Mouse (Mus musculus) megakaryocyte, embryonic 14.5 days (primary cell): ENCODE results near the gene Sdk2. TPM values are rescaled to one million over a fixed set of nuclear protein-coding genes. Genes with fewer than 3 reads are reported as not detected.

Experiments
- H3K27me3 ChIP-seq: replicated peaks from 2 replicates; pipeline ENCODE3; 2012; ENCODE audit warnings: inconsistent platforms
- H3K36me3 ChIP-seq: replicated peaks from 2 replicates; pipeline ENCODE3; 2012; ENCODE audit warnings: low read length, inconsistent platforms, mixed read lengths
- H3K4me1 ChIP-seq: 2 replicates; pipeline ENCODE4 v1.6.1; 2012; ENCODE audit warnings: inconsistent platforms
- H3K4me3 ChIP-seq: replicated peaks from 2 replicates; pipeline ENCODE3; 2012; ENCODE audit warnings: moderate library complexity, mild to moderate bottlenecking, inconsistent platforms
- H3K9me3 ChIP-seq: 2 replicates; pipeline ENCODE4 v1.6.1; 2012; ENCODE audit warnings: inconsistent platforms
- FLI1 ChIP-seq: IDR thresholded peaks from 2 replicates; pipeline ENCODE4 v1.6.1; 2012; ENCODE audit warnings: low read length, inconsistent platforms, mixed read lengths
- GATA1 ChIP-seq: IDR thresholded peaks from 3 replicates; pipeline ENCODE4 v1.6.1; 2012; ENCODE audit warnings: mixed read lengths, low read length, inconsistent platforms, borderline replicate concordance
- polyA plus RNA-seq: library from polyadenylated mRNA; stranded (reverse); fragments of >175 nt; gene quantifications from 2 replicates; pipeline ENCODE4 v1.2.3, GENCODE M21; 2012; ENCODE audit warnings: low replicate concordance; ENCODE audit not compliant: insufficient read depth

Sdk2 gene
- polyA plus RNA-seq, 1 experiment: 0.04 TPM

DNA sequence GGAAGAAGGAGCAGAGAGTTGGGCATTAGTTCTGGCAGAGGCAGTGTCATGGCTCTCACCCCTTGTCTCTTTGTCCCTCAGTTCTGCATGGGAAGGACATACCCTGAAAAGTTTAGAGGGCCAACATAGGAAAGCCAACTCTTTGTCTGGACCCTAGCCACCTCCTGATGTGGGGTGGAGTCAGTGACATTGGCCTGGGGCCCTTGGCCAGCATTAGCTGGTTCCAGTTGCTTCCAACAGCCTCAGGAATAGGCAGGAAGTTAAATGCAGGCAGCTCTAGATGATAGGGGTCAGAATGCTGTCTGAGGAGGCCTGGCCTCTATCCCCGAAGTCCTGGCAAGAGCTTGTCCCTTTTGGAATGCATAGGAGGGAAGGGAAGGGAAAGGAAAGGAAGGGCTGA is 42.9 kb downstream of the Sdk2 start:
- TF ChIP-seq GATA1 (no peak), FLI1 (no peak)
- Histone ChIP-seq H3K4me3 (no peak overlapping the region), H3K4me1 (no peaks in the 10 kb centered on the region), H3K27me3 (peaks cover 15% of the 10 kb centered on the region), H3K9me3 (no peaks in the 10 kb centered on the region), H3K36me3 (no peaks in the 10 kb centered on the region)

DNA sequence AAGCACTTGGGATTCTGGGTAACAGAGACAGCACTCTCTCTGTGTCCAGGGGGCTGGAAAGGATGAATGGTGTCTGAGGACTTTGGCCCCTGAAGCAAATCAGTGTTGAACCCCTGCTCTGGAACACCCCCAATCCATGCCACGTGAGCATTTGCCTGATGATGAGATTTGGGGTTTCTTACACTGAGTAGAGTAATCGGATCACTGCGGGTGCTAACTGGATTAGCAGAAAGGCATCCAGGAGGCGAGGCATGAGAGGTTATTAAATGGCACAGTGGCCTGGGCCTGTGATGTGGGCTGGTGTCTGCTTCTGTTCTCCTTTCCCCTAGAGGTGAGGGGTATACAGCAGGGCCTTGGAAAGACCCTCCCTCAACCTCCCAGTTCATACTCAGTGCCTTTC is 44.7 kb downstream of the Sdk2 start:
- H3K4me1 ChIP-seq: no peaks in the 10 kb centered on the region
- no peak overlapping the region for H3K4me3 ChIP-seq
- no peak for TF ChIP-seq GATA1
- no peak for TF ChIP-seq FLI1
- peaks cover 15% of the 10 kb centered on the region for H3K27me3 ChIP-seq
- no peaks in the 10 kb centered on the region for H3K9me3 ChIP-seq
- H3K36me3 ChIP-seq: no peaks in the 10 kb centered on the region

- no peak overlapping the region for H3K4me3 ChIP-seq
- TF ChIP-seq GATA1 (no peak), FLI1 (no peak)
- no peaks in the 10 kb centered on the region for H3K4me1 ChIP-seq
- no peaks in the 10 kb centered on the region for H3K9me3 ChIP-seq
- no peaks in the 10 kb centered on the region for H3K36me3 ChIP-seq
- peaks cover 22% of the 10 kb centered on the region for H3K27me3 ChIP-seq
Measured at GRCm38 (mm10) chr11:114019087-114019486, 47.8 kb downstream of the Sdk2 start.

GRCm38 (mm10) chr11:114016889-114017392 is 49.9 kb downstream of the Sdk2 start:
- no peak overlapping the region for H3K4me3 ChIP-seq
- no peak for TF ChIP-seq GATA1
- TF ChIP-seq FLI1: no peak
- peaks cover 22% of the 10 kb centered on the region for H3K27me3 ChIP-seq
- no peaks in the 10 kb centered on the region for H3K4me1 ChIP-seq
- H3K36me3 ChIP-seq: no peaks in the 10 kb centered on the region
- H3K9me3 ChIP-seq: no peaks in the 10 kb centered on the region

- Histone ChIP-seq H3K27me3 (peaks cover 22% of the 10 kb centered on the region), H3K4me3 (no peak overlapping the region), H3K9me3 (no peaks in the 10 kb centered on the region), H3K36me3 (no peaks in the 10 kb centered on the region), H3K4me1 (no peaks in the 10 kb centered on the region)
- TF ChIP-seq GATA1: no peak
- TF ChIP-seq FLI1: no peak
Measured at GRCm38 (mm10) chr11:114016108-114016888, 50.5 kb downstream of the Sdk2 start.

- peaks cover 4% of the 10 kb centered on the region for H3K27me3 ChIP-seq
- H3K4me3 ChIP-seq: no peak overlapping the region
- TF ChIP-seq GATA1 (no peak), FLI1 (no peak)
- no peaks in the 10 kb centered on the region for H3K36me3 ChIP-seq
- H3K4me1 ChIP-seq: no peaks in the 10 kb centered on the region
- no peaks in the 10 kb centered on the region for H3K9me3 ChIP-seq
Measured at GRCm38 (mm10) chr11:114011523-114011922, 55.3 kb downstream of the Sdk2 start.

DNA sequence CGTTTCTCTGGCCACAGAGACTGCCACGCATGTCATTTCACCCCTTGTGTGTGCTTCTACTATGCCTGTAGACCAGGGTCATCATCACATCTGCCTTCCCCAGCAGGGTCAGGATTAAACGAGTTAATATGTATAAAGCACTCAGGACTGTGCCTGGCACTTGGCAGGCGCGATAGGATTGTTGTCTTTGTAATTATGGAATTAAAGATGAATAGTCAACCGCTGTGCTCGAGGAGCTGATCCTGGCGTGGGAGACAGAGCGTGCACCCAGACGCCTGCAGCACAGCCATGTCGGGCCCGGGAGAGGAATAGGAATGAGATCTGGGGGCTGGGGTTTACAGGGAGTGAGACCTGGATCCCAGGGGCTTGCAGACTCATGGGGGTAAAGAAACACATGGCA is 61.0 kb downstream of the Sdk2 start:
- H3K9me3 ChIP-seq: no peaks in the 10 kb centered on the region
- no peak overlapping the region for H3K4me3 ChIP-seq
- H3K4me1 ChIP-seq: no peaks in the 10 kb centered on the region
- no peaks in the 10 kb centered on the region for H3K36me3 ChIP-seq
- TF ChIP-seq GATA1: no peak
- TF ChIP-seq FLI1: no peak
- no peaks in the 10 kb centered on the region for H3K27me3 ChIP-seq

DNA sequence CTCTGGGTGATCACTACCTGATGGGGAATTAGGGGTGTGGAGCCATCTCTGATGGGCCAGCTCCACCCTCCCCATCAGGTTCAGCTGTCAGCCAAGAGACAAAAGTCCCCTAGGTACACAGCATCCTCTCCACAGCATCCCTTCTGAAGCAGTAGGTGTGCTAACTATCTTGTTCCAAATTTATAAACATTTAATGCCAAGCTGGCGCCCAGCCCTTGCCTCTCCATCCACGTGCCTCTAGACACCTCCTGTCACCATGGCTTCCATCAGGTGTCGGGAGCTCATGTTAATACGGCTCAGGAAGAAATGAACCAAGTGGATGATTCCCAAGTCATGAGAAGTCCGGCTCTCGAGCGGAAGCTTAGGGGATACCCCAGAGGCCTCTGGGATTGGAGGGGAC is 62.2 kb downstream of the Sdk2 start:
- H3K27me3 ChIP-seq: no peaks in the 10 kb centered on the region
- no peaks in the 10 kb centered on the region for H3K36me3 ChIP-seq
- no peaks in the 10 kb centered on the region for H3K4me1 ChIP-seq
- H3K9me3 ChIP-seq: no peaks in the 10 kb centered on the region
- TF ChIP-seq GATA1 (no peak), FLI1 (no peak)
- no peak overlapping the region for H3K4me3 ChIP-seq

DNA sequence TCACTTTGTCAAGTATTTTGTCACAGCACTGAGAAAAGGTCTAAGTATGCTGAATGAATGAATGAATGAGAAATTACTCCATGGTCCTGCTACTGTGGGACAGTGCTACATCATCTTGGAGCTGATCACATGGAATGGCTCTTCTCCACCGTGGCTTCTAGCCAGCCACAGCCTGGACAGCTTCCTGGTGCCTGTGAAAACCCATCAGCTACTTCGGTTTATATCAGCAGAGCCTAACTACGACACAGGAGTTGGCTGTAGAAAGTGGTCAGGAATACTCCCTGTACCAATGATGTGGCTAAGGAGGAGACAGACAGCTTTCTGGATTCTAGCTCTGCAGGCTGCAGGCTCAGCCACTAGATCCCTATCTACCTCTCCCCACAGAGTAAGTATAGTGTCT is 63.7 kb downstream of the Sdk2 start:
- no peaks in the 10 kb centered on the region for H3K27me3 ChIP-seq
- H3K9me3 ChIP-seq: no peaks in the 10 kb centered on the region
- H3K36me3 ChIP-seq: no peaks in the 10 kb centered on the region
- no peak overlapping the region for H3K4me3 ChIP-seq
- H3K4me1 ChIP-seq: no peaks in the 10 kb centered on the region
- TF ChIP-seq GATA1 (no peak), FLI1 (no peak)

DNA sequence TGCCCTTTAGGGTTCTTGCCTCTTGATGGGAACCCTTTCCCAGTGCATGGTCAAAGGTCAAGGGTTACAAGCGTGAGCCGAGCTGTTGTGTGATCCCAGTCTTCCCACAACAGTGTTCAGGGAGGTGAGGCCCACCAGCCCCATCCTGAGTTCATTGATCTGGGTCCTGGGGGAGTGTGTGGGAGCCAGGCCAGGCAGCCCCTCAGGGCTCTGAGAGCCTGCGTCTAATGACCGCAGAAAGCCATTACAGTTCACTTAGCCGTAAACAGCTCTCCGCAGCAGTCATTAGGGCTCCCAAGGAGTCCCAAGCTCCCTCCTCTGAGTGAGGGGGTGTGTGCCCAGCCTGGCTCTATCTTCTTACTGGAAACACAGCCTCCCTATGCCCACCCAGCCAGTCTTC is 66.8 kb downstream of the Sdk2 start:
- Histone ChIP-seq H3K4me3 (no peak overlapping the region), H3K4me1 (no peaks in the 10 kb centered on the region), H3K9me3 (no peaks in the 10 kb centered on the region), H3K27me3 (no peaks in the 10 kb centered on the region), H3K36me3 (no peaks in the 10 kb centered on the region)
- TF ChIP-seq GATA1 (no peak), FLI1 (no peak)

- no peaks in the 10 kb centered on the region for H3K4me1 ChIP-seq
- no peaks in the 10 kb centered on the region for H3K9me3 ChIP-seq
- no peak for TF ChIP-seq FLI1
- TF ChIP-seq GATA1: no peak
- H3K36me3 ChIP-seq: no peaks in the 10 kb centered on the region
- H3K27me3 ChIP-seq: no peaks in the 10 kb centered on the region
- no peak overlapping the region for H3K4me3 ChIP-seq
Measured at GRCm38 (mm10) chr11:113998702-113999101, 68.1 kb downstream of the Sdk2 start.
